Mouse (Mus musculus) testis, adult 10 weeks (tissue): ENCODE measurements around the gene Srxn1. TPM values are rescaled to one million over a fixed set of nuclear protein-coding genes. Genes with fewer than 3 reads are reported as not detected.

Experiments used
- polyA plus RNA-seq: library from polyadenylated mRNA; stranded (reverse); fragments of 350-450 nt; fragmentation: Illumina TruSeq; extraction: RNeasy Lipid Tissue Mini Kit (QIAGEN cat#74804); gene quantifications from one replicate; pipeline ENCODE4 v1.2.3, GENCODE M21; 2014; ENCODE audit warnings: low read depth, low replicate concordance

Srxn1 gene
- 12.2 TPM for polyA plus RNA-seq

GRCm38 (mm10) chr2:152105318-152106224 lies at the start of gene Srxn1:
Gene Srxn1, plus strand, starts transcription at chr2:152105516.

DNA sequence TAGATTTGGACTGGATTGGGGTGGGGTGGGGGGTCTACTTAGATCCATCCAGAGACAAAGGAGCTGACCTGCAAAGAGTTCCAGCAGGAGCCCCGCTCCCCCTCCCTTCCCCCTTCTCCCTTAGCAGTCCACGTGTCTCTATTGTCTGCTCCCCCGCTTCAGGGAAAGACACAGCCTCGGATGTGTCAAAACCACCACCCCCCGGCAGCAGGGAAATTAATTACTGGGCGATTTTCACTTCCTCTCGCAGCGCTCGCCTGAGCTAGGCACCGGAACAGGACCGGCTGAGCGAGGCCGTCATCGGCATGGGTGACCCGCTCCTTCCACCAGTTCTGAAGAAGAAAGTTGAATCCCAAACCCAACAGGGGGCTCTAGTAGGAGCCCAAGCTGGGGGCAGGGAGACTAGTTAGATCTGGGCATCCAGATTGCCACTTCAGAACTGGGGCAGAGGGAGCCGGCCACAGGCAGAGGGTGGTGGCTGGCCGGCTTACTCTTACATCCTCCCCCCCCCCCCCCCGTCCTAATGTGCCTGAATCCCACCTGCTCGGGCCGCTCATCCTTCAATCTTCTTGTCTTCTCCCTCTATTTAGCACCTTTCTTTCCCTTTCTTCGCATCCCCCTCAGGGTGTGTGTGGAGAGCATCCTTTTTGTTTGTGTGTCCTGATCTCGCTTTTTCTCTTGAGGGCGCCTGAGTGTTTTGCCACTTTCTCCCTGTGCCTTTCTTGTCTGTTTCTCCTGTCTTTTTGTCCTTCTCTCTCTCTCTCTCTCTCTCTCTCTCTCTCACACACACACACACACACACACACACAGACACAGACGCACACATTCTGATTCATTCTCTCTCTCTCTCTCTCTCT lies 24.4 kb upstream of the Srxn1 start, which contains the start of gene Scrt2:
TSS of gene Scrt2 (plus strand) at position 845 of the 857 bp plus-strand sequence.

GRCm38 (mm10) chr2:152143279-152144157 lies 38.2 kb downstream of the Srxn1 start, which contains the start of gene Tcf15:
Gene Tcf15, plus strand, starts transcription at chr2:152143561.

Other genes starting within 250 kb of the Srxn1 start
- gene Angpt4, start 194.3 kb upstream of the Srxn1 start, polyA plus RNA-seq = 0.17 TPM
- gene Fam110a, start 125.3 kb upstream of the Srxn1 start, polyA plus RNA-seq = 3.7 TPM
- gene Slc52a3, start 109.0 kb upstream of the Srxn1 start, polyA plus RNA-seq = 9.6 TPM
- gene Scrt2, start 24.0 kb upstream of the Srxn1 start, polyA plus RNA-seq = not detected
- gene Tcf15, start 38.0 kb downstream of the Srxn1 start, polyA plus RNA-seq = not detected
- gene Csnk2a1, start 121.3 kb downstream of the Srxn1 start, polyA plus RNA-seq = 41.2 TPM
- 43.6 TPM for gene Tbc1d20, start 188.3 kb downstream of the Srxn1 start, polyA plus RNA-seq
- gene Rbck1, start 227.1 kb downstream of the Srxn1 start, polyA plus RNA-seq = 0.56 TPM
- gene Trib3, start 238.5 kb downstream of the Srxn1 start, polyA plus RNA-seq = not detected